Mouse (Mus musculus): ENCODE data around the gene Dek.

Gene Dek

DNA sequence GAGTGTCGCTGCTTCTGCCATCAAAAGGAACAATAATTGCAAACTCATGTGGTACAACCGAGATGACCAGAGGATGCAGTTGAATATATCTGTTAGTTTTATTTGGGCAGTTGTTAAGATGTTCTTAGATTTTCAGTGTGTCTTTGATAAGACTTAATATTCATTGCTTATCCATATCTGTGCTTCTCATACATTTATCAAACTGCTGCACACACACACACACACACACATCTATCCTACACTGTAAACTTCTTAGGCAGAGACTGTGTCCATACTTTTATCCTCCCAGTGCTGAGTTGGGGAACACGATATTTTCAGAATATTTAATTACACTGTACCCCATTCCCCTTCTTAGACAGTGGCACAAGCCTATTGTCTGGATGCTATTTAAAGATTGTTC is 5.2 kb upstream of the Dek start:
- no peak for DNase-seq (ENCODE audit: low spot score)

DNA sequence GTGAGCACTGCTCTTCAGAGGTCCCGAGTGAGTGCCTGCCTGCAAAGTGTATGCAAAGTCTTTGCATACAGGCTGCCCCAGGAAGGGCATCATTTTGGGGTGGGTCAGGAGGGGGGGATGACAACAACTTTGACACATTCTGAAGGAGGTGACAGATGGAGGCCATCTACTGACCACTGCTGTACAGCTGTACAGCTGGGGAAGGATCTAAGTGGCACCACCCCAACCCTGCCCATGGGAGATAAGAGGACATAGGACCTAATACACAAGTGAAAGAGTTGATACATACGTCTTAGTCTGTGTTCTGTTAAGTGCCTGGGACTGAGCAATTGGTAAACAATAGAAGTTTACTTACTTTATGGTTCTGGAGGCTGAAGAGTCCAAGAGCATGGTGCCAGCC is 3.2 kb upstream of the Dek start:
- DNase-seq (ENCODE audit: low spot score), result no peak

DNA sequence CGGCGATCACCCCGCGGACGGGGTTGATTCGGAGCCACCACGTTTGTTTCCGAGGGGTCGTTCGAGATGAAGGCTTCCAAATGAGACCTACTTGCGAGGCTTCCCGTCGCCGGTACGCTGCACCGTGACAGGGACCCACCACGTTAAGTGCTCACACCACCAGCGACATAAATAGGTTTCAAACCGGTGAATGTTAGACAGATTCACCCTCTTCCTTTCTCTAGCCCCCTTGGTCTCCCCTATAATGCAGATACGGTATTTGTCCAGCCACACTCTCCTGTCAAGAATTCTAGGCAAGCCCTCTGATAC is 533 bp upstream of the Dek start:
- DNase-seq (ENCODE audit: low spot score), result no peak

DNA sequence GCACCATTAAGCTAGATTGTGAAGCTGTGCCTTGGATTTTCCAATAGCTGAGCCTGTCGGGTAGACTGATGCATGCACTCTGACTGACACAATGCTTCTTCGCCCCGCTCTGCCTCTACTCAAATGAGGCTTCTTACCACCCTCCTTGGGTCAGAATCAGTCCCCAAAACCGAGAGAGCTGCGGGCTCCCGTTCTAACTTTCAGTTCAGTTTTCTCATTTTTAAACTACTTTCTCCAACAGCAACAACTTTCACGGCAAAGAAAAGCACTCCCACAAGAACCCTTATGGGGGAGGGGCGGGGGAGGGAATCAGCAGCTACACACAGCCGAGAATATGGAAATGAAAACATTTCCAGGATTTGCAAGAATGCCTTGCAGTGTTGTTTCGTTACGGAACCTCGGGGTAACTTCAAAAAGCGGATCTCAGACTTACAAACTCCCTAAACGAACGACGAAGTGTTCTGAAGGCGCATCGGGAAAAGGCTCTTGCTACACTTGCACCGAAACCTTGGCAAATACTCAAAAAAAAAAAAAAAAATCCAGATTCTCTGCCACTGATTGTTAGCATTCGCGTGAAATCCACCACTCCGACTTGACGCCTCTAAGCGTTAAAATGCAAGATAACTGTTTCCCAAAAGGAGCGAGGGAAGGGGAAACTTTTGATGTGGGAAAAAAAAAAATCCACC is 1.0 kb downstream of the Dek start:
- no peak for DNase-seq (ENCODE audit: low spot score)

DNA sequence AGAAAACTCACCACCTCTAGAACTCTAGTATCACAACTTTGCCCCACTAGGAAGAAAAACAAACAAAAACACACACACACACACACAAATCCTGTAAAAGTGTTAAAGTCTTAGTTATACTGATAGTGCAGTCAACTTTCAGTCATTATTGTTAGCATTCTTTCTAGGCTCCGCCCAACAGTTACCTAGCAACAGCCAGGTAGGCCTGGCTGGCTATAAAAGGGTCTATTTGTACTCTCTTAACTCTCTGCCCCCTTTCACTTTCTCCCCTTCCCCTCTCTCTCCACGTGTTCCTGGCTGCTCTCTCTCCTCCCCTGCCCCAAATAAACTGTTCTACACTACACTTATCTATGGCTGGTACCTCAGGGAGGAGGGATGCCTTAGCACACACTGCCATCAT is 1.9 kb downstream of the Dek start:
- no peak for DNase-seq (ENCODE audit: low spot score)

DNA sequence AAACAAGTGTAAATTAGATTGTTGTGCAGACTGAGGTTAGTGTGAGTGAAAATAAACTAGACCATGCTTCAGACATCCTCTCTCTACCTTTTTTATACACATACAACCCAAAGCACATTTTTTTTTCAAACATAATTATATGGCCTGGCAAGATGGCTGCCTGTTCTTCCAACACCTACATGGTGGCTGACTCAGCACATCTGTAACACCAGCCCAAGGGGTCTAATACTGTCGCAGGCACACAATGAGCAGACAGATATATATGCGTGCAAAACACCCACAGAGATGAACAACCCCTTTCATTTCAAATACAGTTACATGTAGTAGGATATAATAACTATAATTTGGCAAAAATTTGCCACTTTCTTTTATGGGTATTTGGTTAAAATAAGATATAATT is 5.4 kb downstream of the Dek start:
- no peak for DNase-seq (ENCODE audit: low spot score)

DNA sequence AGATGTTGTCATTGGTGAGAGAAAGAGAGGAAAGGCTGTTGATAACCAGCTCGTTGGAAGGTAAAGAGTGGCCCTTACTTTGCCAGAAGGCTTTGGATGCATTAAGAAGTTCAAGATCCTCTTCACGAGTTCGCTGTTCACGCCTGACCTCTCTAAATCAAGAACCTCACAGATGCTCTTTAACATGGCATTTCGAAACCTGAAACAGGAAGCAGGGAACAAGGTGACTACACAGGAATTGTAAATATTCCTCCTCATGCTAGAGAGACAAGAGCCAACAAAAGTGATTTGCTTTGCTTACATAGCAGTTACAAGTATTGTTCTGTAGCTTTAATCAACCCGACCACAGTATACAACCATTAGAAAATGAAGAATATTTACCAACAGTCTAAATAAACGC is 6.7 kb downstream of the Dek start:
- DNase-seq (ENCODE audit: low spot score), result no peak

DNA sequence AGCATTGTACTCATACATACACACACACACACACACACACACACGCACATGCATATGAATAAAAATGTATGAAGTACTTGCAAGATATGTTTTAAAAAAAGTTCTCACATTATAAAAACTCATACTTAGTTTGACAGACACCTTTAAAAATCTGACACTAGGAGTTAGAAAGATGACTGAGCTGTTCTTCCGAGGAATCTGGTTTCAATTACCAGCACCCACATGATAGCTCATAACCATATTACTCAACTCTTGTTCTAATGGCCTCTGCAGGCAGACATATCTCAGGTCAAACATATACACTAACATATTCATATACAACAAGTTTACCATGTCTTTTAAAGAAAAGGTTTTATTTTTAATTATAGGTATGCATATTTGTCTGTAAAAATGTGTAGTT is 9.4 kb downstream of the Dek start:
- DNase-seq (ENCODE audit: low spot score), result no peak

DNA sequence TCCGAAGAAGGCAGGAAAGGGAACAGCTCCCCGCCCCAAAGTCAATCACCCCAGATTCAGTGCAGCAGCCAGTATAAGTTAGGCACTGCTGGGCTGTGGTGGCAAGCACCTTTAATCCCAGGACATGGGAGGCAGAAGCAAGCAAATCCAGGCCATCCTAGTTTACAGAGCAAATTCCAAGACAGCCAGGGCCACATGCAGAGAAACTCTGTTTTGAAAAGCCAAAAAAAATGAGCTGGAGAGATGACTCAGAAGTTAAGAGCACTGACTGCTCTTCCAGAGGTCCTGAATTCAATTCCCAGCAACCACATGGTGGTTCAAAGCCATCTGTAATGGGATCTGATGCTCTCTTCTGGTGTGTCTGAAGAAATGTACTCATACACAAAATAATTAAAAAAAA is 12.2 kb downstream of the Dek start:
- DNase-seq (ENCODE audit: low spot score), result no peak

DNA sequence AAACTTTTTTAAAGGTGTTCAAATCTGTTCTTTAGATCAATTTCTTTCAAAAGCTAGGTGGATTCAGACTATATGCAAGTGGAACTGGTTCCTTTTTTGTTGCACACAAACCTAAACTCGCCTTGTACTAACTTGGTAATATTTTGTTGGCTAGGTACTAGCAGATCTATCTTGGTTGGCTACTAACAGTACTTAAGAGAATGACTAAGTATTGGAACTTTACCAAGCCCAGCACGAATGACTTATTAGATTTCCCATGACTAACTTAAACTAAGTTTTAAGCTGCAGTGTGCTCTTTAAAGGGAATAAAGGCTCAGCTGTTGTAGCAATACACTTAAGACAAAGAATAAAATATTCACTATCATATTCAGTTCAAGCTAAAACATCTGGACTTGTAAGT is 16.7 kb downstream of the Dek start:
- no peak for DNase-seq (ENCODE audit: low spot score)

DNA sequence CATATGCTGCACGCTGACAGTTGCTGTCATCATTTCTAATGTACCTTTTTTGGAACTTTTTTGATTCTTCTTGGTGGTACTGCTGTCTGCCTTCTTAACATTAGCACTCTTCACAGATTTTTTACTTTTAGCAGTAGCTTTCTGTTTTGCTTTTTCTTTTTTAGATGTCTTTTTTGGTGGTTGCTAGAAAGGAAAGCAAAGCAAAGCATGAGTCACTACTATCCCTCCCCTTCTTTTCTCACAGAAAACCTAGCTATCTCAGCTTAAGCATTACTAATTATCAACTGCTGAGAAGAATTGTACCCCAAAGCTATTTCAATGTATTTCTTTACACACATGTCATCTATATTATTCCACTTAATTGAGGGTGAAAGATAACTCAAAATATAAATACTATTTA is 17.6 kb downstream of the Dek start:
- no peak for DNase-seq (ENCODE audit: low spot score)

DNA sequence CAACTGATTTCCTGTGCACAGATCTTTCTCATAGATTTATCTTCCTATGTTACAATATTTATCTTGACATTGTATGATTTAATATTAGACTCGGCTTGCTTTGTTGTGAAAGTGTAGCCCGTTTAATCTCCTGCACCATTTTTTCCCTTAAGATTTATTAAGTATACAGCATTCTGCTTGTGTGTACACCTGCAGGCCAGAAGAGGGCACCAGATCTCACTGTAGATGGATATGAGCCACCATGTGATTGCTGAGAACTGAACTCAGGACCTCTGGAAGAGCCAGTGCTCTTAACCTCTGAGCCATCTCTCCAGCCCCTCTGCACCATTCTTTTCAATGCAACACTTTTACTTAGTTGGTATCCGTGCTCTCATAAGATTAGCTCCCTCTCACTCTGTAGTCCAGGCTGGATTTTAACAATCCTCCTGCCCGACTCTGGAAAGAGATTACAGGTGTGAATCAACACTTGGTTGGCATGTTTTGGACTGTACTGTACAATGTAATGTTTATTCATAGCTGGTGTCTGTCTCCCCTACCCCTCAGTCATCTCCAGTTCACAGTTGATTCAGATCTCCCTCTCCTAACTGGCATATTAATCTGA is 25.0 kb downstream of the Dek start:
- no peak for DNase-seq (ENCODE audit: low spot score)

DNA sequence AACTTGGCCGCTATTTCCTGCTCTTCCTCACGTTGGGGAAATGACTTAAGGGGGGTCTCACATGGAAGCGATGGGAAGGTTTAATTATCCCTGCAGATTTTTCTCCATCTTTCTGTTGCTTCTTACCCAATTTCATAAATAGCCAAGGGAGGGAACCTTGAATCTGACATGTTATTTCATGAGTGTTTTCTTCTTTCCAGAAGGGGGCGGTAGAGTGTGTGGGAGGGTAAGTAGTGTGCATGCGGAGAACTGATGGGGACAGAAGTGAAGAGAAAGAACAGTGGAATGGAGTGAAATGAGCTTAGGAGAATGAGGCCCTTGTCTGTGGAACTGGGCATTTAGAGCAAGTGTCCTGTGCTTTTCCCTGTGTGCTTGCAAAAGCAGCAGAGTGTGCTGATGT is 27.2 kb downstream of the Dek start:
- DNase-seq (ENCODE audit: low spot score), result no peak

DNA sequence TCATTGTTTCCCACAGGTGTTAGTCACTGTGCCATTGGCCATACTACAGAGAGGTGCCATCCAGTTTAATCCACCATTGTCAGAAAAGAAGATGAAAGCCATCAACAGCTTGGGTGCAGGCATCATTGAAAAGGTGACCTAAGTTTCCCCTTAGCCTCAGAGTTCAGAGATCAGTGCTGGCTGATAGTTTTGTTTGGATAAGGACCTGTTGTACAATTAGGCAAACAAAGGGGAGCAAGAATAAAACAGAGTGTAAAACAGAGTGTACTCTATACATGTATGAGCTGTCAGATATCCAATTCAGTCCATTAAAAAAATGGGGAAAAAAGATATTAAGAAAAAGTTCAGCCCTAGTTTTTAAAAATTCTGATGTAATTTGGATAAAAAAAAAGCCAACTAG is 28.6 kb downstream of the Dek start:
- DNase-seq (ENCODE audit: low spot score), result no peak

DNA sequence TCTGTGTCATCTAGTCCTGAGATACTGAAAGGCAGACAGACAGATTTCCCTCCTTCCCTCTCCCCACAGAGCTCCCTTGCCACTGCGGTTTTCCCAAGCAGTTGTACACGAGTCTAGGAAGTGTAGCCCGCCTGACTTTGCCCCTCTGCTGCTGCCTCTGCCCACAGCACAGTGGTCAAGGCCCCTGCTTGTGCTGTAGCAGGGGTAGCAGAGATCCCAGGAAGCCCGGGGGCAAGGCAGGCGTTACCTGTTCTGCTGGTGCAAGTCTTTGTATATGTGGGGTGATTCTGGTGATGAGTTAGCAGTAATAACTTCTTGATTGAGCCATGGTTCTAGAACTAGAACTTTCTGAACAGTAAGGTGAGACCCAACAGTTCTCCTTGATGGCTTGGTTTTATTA is 29.8 kb downstream of the Dek start:
- no peak for DNase-seq (ENCODE audit: low spot score)

DNA sequence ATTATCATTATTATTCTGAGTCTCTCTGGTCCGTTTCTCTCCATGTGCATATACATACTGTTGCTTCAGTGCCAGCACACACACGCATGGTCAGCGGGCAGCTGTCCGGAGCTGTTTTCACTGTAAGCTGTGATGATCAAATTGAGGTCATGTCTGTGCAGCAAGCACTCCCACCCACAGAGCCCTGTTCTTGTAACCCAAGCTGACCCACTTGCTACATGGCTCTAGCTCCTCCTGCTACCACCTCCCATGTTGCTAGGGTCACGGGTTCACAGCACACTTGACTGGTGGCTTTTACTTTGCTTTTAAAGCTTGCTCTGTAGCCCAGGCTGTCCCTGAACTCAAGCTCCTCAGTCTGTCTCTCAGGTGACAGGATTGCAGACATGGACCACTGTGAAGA is 33.5 kb downstream of the Dek start:
- DNase-seq (ENCODE audit: low spot score), result no peak

DNA sequence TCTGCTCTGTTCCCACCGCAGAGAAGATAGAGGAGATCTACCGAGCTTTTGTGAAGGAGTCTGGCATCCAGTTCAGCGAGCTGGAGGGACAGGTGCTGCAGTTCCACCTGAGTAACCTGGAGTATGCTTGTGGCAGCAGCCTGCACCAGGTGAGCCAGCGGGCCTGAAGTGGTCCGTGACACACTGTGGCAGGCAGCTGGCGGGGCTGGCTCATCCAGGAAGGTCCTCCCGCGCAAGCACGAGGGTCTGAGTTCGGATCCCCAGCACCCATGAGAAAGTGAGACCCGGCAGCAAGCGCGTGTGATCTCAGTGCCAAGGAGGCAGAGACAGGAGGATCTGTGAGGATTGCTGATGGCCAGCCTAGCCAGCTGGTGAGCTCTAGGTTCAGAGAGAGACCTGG is 34.1 kb downstream of the Dek start:
- DNase-seq (ENCODE audit: low spot score), result no peak

DNA sequence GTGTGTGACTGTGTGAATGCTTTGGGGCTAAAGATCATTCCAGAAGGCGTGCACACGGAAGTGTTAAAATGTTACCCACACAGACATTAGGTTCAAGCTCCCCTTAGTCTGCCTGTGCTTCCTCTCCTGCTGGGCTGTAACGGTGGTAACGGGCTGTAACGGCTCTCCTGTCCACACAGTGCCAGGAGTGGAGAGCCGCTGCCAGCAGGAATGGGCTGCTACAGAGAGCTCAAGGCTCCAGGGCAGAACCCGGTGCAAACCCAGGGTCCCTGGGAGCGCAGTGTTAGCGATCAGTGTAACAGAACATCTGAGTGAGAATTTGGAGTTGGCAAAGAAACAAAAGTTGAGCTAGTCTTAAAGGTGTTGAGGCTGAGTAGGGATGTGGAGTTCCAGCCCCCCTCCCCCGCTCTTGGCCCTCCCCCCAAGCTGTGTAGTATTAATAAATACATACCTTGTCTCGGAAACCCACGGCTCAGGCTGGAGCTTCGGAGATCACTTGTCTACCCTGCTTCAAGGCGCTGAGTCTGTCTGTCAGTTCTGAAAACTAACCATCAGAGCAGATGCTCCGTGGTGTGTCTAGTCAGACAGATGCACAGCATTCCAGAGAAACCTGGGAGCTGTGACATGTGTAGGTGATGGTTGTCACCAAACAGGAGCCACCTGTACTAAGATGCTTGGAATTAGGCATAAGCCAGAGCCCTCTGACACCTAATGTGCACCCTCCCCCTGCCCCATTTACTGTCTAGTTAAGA is 35.5 kb downstream of the Dek start:
- DNase-seq (ENCODE audit: low spot score), result no peak

DNA sequence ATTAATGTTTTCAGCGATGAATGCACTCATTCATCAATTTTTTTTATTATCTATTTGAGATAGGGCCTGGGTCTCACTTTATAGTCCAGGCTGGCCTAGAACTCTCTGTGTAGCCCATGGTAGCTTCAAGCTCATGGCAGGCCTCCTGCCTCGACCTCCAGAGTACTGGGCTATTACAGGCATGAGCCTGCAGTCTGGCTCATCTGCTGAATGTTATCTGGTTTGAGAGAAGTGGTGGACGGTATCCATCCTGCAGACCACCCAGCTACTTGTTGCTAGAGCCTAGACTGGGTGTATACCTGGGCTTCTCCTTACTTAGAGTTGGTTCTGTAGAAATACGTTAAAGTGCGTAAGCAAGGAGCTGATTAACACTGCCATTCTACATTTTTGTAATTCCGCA is 39.0 kb downstream of the Dek start:
- DNase-seq (ENCODE audit: low spot score), result no peak

DNA sequence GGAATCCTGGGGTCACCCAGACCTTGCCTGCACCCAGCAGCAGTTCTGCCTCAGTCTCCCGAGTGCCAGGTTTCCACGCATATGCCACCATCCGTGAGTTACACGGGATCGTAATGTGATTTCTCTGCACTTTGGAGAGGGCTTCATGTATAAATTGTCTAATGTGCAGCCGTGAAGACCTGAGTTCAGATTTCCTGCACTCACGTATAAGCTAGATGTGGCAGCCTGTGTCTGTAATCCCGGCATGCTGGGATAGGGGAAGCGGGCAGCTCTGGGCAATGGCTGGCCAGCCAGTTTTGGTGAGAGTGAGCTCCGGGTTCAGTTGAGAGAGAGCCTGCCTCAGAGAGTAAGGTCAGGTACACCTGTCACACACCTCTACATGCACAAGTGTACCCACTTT is 39.5 kb downstream of the Dek start:
- no peak for DNase-seq (ENCODE audit: low spot score)

DNA sequence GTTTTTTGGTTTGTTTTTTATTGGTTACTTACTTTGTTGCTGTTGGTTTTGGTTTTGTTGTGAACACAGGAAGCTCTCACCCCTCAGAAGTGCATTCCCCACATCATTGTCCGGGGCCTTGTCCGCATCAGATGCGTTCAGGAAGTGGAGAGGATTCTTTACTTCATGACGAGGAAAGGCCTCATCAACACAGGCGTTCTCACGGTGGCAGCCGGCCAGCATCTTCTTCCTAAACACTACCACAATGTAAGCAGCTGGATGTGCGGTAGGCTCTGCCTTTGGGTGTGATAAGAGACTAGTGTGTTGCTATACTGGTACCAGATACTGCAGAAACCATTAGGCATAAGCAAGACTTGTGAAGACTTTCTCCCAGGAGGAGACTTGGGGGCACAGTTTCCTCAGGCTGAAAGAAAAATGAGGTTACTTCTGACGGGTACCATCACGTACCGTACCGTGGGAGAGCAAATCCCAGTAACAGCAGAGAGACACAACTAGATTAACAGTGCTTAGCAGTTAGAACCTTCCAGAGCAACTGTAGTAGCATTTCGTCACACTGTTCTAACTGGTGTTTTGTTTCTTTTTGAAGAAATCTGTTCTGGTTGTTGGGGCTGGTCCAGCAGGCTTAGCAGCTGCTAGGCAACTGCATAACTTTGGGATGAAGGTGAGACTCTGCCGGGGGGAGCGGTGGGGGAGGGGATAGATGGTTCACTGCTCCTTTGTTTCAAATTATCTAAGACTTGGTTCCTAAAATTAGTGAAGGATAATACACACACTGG is 41.8 kb downstream of the Dek start:
- no peak for DNase-seq (ENCODE audit: low spot score)

DNA sequence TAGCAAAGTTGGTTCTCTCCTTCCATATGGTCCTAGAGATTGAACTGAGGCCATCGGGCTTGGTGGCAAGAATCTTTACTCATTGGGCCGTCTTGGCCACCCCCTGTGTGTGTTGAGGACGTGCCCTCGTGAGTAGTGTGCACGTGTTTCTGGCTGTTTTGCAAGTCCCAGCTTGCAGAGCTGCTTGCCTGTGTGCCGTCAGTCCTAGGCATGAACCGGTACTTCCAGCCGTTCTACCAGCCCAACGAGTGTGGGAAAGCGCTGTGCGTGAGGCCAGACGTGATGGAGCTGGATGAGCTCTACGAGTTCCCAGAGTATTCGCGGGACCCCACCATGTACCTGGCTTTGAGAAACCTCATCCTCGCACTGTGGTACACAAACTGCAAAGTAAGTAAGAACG is 43.2 kb downstream of the Dek start:
- no peak for DNase-seq (ENCODE audit: low spot score)

DNA sequence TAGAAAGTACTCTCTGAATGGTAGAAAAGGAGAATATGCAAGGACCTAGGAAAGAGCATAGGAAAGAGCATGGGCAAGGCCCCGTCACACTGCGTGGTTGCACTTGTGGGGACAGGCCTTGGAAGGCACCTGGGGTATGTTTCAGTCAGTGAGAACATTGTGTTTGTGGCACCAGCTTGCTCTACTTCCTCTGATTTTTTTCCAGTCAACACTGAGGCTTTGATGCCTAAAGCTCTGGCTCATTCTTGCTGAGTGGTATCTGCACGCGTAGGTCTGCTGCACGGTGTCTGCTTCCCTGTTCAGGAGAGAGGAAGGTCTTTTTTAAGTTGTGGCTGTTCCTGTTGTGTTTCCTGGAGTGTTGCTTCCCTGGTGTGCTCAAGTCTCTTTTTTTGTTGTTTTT is 49.2 kb downstream of the Dek start:
- DNase-seq (ENCODE audit: low spot score), result no peak
